Mouse (Mus musculus) right cerebral cortex, postnatal 4 days (tissue): ENCODE measurements at regions not wholly inside any gene's neighbourhood (a gene's known extent, or its start where the extent isn't known, plus 50 kb on each side); places are given as distances from the start of the nearest gene placed in this dataset.

Experiments
- DNase-seq: peaks from one replicate; pipeline ENCODE4 v3.0.0-alpha.2; 2022

GRCm38 (mm10) chr1:189584831-189585230 lies 103.1 kb downstream of the Cenpf start:
- no peak for DNase-seq

GRCm38 (mm10) chr1:189581427-189581826 lies 106.5 kb downstream of the Cenpf start:
- no peak for DNase-seq

- peak; percentile 37 for DNase-seq
Observed at GRCm38 (mm10) chr1:189579358-189579757, 108.5 kb downstream of the Cenpf start.

- no peak for DNase-seq
Observed at GRCm38 (mm10) chr1:189576311-189577002, 111.4 kb downstream of the Cenpf start.

GRCm38 (mm10) chr1:189575525-189576240 lies 112.2 kb downstream of the Cenpf start:
- no peak for DNase-seq

- DNase-seq, result no peak
Observed at GRCm38 (mm10) chr1:189566491-189566890, 121.4 kb downstream of the Cenpf start.

- no peak for DNase-seq
Observed at GRCm38 (mm10) chr1:189561831-189562230, 126.1 kb downstream of the Cenpf start.

GRCm38 (mm10) chr1:189560576-189560975 lies 127.3 kb downstream of the Cenpf start:
- DNase-seq, result no peak

GRCm38 (mm10) chr1:189550851-189551250 lies 137.0 kb downstream of the Cenpf start:
- no peak for DNase-seq

- DNase-seq, result no peak
Observed at GRCm38 (mm10) chr1:189532834-189533233, 130.8 kb upstream of the Kcnk2 start.

GRCm38 (mm10) chr1:189526329-189526728 lies 124.3 kb upstream of the Kcnk2 start:
- no peak for DNase-seq

- DNase-seq, result no peak
Observed at GRCm38 (mm10) chr1:189515476-189515875, 113.4 kb upstream of the Kcnk2 start.

- DNase-seq, result no peak
Observed at GRCm38 (mm10) chr1:189513358-189513757, 111.3 kb upstream of the Kcnk2 start.

- DNase-seq, result peak; percentile 33
Observed at GRCm38 (mm10) chr1:189507301-189507700, 105.2 kb upstream of the Kcnk2 start.

- DNase-seq, result no peak
Observed at GRCm38 (mm10) chr1:189499703-189500102, 97.6 kb upstream of the Kcnk2 start.

GRCm38 (mm10) chr1:189499141-189499540 lies 97.1 kb upstream of the Kcnk2 start:
- no peak for DNase-seq

- no peak for DNase-seq
Observed at GRCm38 (mm10) chr1:189497031-189497430, 95.0 kb upstream of the Kcnk2 start.

- DNase-seq, result no peak
Observed at GRCm38 (mm10) chr1:189495386-189496150, 93.5 kb upstream of the Kcnk2 start.

GRCm38 (mm10) chr1:189494896-189495295 lies 92.8 kb upstream of the Kcnk2 start:
- no peak for DNase-seq

GRCm38 (mm10) chr1:189485336-189485735 lies 83.3 kb upstream of the Kcnk2 start:
- DNase-seq, result no peak

GRCm38 (mm10) chr1:189483331-189483730 lies 81.3 kb upstream of the Kcnk2 start:
- no peak for DNase-seq

GRCm38 (mm10) chr1:189478051-189478450 lies 76.0 kb upstream of the Kcnk2 start:
- no peak for DNase-seq

GRCm38 (mm10) chr1:189476796-189477195 lies 74.7 kb upstream of the Kcnk2 start:
- no peak for DNase-seq

- no peak for DNase-seq
Observed at GRCm38 (mm10) chr1:189473071-189473470, 71.0 kb upstream of the Kcnk2 start.
